Mouse (Mus musculus) forelimb bud, embryonic 11.5 days (tissue): ENCODE results near the gene Slco1a1.
"Not testable (repeated sequence)": the region's sequence is repeated elsewhere in the genome, so short reads cannot be mapped to it uniquely, and the experiment has no call there.

Source experiments
- DNase-seq: peaks from one replicate; pipeline ENCODE4 v3.0.0-alpha.2; 2012; ENCODE audit warnings: low read depth, low spot score

Slco1a1 gene

DNA sequence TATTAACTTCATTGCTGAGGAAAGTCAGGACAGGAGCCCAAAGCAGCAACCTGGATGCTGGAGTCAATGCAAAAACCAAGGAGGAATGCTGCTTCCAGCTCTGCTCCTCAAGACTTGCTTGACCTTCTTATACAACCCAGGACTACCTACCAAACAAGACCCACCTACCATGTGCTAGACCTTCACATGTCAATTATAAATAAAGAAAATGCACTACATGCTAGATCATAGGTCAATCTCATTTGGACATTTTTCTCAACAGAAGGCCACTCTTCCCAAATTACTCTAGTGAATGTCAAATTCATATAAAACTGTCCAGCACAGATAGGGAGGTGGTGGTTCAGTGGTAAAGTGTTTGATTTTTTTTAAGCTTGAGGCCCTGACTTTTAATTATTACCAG lies at the start of gene Slco1a1:
TSS of gene Slco1a1 (minus strand) at position 101 of the 400 bp plus-strand sequence.
- no peak for DNase-seq

DNA sequence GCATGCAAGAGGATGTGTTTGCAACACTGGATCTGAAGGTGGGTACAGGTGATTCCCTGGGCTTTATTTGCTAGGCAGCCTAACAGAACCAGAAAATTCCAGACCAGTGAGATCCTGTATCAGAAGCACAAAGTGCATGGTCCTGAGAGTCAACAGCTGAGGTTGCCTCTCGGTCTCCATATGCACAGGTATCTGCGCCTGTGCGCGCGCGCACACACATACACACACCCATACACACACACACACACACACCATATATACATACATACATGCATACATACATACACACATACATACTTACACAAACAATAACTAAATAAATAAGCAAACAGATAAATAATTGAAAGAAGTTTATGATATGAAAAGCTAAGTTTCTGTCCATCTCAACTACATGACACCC lies 40.0 kb upstream of the Slco1a1 start:
- DNase-seq = no peak

DNA sequence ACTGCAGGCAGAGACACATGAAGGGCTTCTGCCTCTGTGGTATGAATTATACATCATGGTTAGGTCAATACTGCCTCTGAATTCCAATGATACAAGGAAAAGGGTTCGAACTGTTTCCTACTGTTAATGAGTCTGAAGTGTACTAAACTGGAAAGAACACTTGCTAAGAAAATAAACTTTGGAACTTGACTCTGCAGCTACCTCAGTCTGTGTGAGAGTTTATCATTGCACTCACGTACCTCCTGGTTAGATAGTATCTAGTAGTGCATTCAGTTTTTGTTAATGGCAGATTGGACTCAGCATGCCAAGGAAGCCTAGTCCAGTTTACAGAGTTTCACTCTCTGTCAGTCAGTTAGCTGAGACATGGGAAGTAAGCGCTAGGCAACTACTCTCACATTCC lies 37.9 kb upstream of the Slco1a1 start:
- DNase-seq = no peak

DNA sequence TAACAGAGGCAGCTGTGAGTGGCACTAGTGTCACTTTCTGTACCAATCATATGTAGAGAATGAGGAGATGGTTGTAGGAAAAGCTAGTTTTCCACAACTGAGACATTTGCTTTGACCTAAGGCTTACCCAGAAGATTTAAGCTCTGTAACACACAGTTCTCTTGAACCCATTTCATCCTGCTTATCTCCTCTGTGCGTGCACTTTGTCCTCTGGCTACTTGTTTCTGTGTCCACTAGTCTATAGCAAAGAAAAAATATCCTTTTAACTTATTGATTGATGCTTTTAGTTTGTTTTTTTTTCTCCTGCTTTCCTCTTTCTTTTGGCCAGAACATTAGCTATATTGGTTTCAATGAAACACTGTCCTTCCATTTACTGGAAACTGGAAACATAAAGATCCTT lies 15.7 kb upstream of the Slco1a1 start:
- DNase-seq = no peak

DNA sequence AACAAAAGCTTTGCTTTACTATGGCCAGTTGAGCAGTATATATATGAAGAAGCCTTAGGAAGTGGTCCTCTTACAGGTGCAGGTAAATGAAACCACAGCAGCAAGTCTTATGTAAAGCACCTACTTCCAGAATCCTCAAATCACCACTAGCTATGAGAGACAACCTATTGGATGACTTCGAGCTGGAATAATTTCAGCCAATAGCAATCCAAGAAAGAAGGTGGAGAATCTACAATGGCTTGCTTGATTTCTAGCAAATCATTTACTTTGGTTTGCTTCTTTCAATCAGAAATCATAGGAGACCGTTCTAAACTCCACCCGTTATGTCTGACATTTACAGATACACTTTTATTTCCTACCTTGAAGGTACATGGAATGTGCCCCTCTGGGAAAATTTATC lies 15.1 kb upstream of the Slco1a1 start:
- DNase-seq = no peak

DNA sequence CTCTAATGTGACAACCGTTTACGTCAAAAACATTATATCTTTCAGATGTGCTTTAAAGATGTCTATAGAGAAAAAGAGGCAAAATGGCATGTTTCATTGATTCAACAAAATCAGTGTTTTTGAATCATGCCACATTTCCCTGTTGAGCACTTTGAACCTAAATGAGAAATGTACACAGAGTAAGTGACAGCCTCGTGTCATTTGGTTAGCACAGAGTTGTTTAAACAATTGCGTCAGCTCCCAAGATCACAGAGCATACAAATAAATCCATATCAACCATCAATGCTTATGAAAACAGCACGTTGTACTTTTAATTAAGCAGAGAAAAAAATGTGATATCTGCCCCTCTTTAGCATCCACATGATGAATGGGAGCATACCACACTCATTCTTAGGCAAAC lies 13.7 kb upstream of the Slco1a1 start:
- no peak for DNase-seq

DNA sequence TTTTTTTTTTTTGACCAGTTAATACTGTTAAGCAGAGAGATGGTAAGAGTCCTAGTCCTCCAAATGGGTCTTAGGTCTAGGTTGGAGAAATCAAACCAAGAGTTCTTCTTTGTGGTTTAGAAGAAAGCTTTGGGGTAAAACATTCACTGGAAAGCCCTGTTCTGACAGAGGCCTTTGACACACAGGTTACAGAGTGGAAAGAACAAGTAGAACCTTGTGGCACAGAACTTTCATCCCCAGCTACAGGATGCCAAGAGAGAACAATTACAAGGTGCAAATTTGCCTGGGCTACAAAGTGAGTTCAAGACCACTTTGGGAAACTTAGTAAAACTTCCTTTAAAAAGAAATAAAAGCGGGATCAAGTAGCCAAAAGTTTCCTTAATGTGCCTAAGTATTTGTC lies 6.3 kb downstream of the Slco1a1 start:
- DNase-seq = no peak

DNA sequence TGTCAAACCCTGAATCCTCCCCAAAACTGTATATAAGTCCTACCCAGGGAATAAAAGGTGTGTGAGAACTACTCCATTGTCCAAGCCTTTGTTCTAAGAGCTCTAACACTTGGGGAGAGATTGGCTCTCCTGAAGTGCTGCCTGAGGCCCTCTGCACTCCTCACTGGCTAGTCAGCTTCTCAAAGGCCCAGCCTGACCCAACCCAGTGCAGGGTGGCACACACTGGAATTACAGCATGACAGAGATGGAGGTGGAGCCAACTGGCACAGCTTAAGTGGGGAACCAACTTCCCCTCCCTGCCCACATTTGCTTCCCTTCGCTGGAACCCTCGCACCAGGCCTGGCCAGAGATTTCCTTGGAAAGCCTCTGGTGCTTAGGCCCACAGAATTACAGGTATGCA lies 48.6 kb downstream of the Slco1a1 start:
- DNase-seq = no peak

DNA sequence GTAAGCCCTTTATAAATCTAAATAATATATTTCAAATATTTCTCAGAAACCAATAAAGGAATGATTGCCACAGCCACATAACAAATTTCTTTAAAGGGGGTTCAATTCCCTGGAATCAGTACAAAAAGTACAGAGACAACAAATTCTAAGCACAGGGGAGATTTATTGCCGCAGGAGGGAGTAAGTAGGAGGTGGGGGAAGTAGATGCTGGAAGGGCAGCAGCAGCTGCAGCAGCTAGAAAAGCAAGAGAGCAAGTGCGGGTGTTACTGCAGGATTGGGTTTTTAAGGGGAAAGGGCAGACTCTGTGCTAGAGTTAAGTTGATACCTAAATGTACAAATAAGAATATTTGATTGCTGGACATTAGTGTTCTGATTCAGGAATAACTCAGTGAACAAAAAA lies 57.0 kb downstream of the Slco1a1 start:
- DNase-seq = no peak

DNA sequence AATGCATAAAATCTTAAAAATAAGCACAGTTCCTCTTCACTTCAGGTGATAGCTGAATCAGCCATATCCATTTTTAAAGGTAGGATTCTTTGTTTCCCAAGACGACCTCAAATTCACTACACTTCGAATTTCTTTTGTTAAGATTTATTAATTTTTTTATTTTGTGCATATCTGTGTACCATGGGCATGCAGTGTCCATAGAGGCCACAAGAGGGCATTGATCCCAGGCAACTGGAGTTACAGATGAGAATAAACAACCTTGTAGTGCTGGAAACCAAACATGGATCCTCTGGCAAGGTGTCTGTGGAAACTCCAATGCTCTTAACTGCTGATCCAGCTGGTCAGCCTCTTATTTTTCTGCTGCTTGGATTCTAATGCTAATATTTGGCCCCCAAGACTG lies 58.5 kb downstream of the Slco1a1 start:
- DNase-seq = no peak

DNA sequence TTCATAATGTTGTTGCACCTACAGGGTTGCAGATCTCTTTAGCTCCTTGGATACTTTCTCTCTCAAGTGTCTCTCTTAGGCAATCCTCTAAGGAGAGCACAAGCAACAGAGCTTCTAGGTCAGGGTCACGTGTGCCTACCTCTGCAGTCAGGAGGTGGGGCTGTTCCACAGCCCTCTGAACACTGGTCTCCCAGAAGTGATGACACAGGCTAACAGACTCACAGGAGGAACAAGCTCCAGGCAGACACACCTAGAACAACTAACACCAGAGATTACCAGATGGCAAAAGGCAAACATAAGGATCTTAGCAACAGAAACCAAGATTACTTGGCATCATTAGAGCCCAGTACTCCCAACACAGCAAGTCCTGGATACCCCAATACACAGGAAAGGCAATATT lies 64.2 kb downstream of the Slco1a1 start:
- no peak for DNase-seq

DNA sequence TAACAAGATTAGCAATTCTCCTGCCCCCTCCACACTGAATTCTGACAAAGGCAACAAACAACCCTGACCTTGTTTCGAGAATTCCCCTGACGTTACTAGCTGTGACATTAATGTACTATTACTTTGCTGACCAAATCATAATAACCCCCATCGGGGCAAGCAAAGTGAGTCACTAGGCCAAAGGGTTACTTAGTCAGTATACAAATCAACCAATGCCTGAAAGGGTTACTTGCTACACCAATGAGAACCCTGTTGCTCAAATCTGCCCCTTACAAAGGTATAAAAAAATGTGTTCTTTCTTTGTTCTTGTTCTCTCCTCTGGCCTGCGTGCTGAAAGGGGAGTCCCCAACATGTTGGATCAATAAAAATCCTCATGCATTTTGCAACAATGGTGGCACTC lies 71.0 kb downstream of the Slco1a1 start:
- DNase-seq = not testable (repeated sequence)

DNA sequence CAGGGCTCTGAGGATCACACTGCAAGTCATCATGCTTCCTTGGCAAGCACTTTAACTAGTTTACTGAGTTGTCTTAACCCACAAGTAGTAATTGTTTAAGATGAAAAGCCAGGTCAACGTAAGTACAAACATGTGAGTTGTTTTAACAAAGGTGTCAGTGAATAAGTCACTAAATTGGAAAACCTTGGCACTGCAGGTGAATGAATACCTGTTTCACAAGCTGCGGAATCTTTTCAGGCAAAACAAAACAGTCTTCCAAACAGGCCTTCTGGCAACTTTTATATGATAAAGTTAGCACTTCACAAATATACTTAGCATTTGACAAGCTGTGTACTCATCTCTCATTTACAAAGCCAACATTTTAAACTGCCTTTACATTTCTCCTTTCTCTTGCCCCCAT lies 75.1 kb downstream of the Slco1a1 start:
- no peak for DNase-seq

DNA sequence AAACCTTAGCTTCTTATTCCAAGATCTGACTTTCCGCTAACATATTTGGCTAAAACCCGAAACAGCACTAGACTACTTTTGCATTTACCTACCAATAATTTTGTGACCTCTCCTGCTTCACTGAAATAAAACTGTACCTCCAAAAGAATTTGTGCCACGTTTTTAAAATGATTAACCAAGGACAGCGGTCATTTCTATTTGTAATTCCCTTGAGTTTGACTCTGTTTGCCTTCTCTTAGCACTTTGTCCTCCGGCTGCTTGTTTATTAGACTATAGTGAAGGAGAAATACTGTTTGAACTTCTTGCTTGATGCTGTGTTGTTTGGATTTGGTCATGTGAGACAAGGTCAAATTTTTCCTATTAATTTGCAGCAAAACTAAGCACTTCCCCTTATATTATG lies 78.0 kb downstream of the Slco1a1 start:
- no peak for DNase-seq

DNA sequence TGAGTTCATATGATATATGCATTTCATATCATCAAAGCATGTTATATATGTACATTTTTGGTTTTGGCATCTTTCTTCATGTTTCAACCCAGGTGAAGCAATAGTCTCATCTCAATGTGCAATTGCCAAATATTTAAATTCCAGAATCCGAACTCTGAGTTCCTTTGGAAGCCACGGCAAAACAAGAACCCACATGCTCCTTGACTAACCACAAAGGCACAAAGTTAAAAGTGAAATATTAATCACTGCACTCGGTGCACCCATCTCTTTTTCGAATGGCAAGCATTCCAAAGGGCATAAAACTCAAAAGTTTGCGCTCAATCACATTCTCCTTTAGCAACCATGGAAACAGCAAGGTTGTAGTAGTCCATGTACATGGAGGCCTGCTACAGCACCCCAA lies 80.7 kb downstream of the Slco1a1 start:
- DNase-seq = no peak

DNA sequence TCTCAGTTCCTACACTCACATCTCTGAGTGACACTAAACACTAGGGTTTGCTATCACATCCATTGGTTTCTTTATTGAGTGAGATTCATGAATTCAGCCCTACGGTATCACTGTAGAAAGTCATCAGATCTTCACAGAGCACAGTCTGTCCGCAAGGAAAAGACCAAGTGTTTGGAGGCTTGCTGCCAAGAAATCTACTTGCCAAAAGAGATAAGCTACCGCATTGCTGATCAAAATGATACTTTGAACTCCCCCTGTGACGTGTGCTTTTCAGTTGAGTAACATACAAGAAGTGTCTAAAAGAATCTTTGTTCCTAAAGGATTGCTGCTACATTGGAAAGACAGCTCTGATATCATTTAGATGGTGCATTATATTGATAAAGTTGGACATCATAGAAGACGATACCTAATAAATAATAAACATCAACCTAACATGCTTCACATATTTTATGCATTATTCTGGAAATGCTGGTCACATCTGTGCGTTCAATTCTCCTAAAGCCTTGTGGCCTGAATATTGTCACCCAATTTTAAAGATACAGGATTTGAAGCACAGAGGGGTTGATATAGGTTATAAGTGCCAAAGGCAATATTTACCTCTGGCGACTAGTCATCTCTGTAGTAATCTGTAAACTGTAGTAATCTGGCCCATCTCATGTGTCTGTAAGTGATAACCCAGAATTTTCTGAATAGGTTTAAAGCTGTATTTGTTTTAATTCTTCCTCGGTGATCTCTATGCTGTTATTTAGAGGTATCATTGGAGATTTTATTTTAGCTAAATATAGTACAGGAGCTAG lies 88.8 kb downstream of the Slco1a1 start:
- DNase-seq = no peak
